Mouse (Mus musculus) MEL (cell line): ENCODE results near the gene Olfr1513.

Experiments used
- CTCF ChIP-seq, 3 experiments: IDR thresholded peaks in 2 of 3; conservative IDR thresholded peaks in 1 of 3; 2 replicates each; pipeline ENCODE4 v1.5.1; 2011 to 2012; ENCODE audit warnings: low read length in 3 of 3, low read depth in 2 of 3, mild to moderate bottlenecking in 2 of 3, improper control_type of control experiment in 1 of 3, inconsistent platforms in 1 of 3, mixed read lengths in 1 of 3, moderate library complexity in 1 of 3; ENCODE audit not compliant: control insufficient read depth in 1 of 3, insufficient read depth in 1 of 3, poor library complexity in 1 of 3, severe bottlenecking in 1 of 3
- ELF1 ChIP-seq: IDR thresholded peaks from 2 replicates; pipeline ENCODE4 v1.6.1; 2014; ENCODE audit warnings: low read depth, mild to moderate bottlenecking, inconsistent platforms, low read length, improper control_type of control experiment, moderate library complexity
- GATA1 ChIP-seq: IDR thresholded peaks from 2 replicates; pipeline ENCODE4 v1.6.1; 2011; ENCODE audit warnings: low read depth, low read length, improper control_type of control experiment
- HCFC1 ChIP-seq: IDR thresholded peaks from 2 replicates; pipeline ENCODE4 v1.6.1; 2012; ENCODE audit warnings: low read depth, mild to moderate bottlenecking, inconsistent platforms, low read length, improper control_type of control experiment, moderate library complexity
- KAT2A ChIP-seq: conservative IDR thresholded peaks from 2 replicates; pipeline ENCODE4 v1.6.1; 2012; ENCODE audit warnings: low read depth, low read length, improper control_type of control experiment, inconsistent platforms
- POLR2A ChIP-seq, 2 experiments: IDR thresholded peaks; 2 replicates each; pipeline ENCODE4 v1.6.1; 2011 to 2012; ENCODE audit warnings: low read length in 2 of 2, mild to moderate bottlenecking in 2 of 2, control low read depth in 1 of 2, improper control_type of control experiment in 1 of 2, low read depth in 1 of 2, moderate library complexity in 1 of 2; ENCODE audit not compliant: control insufficient read depth in 1 of 2, insufficient read depth in 1 of 2, poor library complexity in 1 of 2
- TAL1 ChIP-seq: IDR thresholded peaks from 2 replicates; pipeline ENCODE4 v1.6.1; 2012; ENCODE audit warnings: mild to moderate bottlenecking, inconsistent platforms, low read length, moderate library complexity, mixed read lengths

GRCm38 (mm10) chr14:52331069-52331750, 25.0 kb downstream of the Olfr1513 start:
- TF ChIP-seq KAT2A (no peak), CTCF (IDR thresholded peaks at IDR 0.05 in 2 of 3, conservative IDR thresholded peaks at IDR 0.05 in 1 of 3; ENCODE audit: control insufficient read depth in 1 of 3, insufficient read depth in 1 of 3, low read depth in 2 of 3, low read length in 3 of 3, poor library complexity in 1 of 3, severe bottlenecking in 1 of 3) (no peak), HCFC1 (no peak), ELF1 (no peak), POLR2A (IDR thresholded peaks at IDR 0.05; ENCODE audit: control insufficient read depth in 1 of 2, insufficient read depth in 1 of 2, low read depth in 1 of 2, low read length in 2 of 2, poor library complexity in 1 of 2) (no peak), TAL1 (no peak), GATA1 (no peak)
